10 mouse cellular contexts compared by ENCODE assay signal in genomic region chr8:127210621-127211020, GRCm38 (mm10).
"Had no signal": no experiment of that assay in that cellular context is flagged by ENCODE, and none has a peak within 500 bp of the region (broad histone marks: within the 10 kb centered on the region; RNA-seq: fewer than 3 reads in every experiment).

No protein-coding gene starts in this region.

- H3K27me3 ChIP-seq: limb, embryonic 13.5 days; midbrain, embryonic 12.5 days had no signal

- DNase-seq: kidney, adult 9 months; kidney, postnatal 10 days; left cerebral cortex, postnatal 4 days; lung, adult 18-20 months; right cerebral cortex, postnatal 25 days; thymus, postnatal 36 days had no signal

- H3K9me3 ChIP-seq: limb, embryonic 13.5 days; midbrain, embryonic 12.5 days had no signal

- H3K4me2 ChIP-seq: limb, embryonic 13.5 days; midbrain, embryonic 12.5 days had no signal

- H3K9ac ChIP-seq: limb, embryonic 13.5 days; liver, embryonic 14.5 days; midbrain, embryonic 12.5 days had no signal

- H3K36me3 ChIP-seq: limb, embryonic 13.5 days; midbrain, embryonic 12.5 days had no signal

- H3K27ac ChIP-seq: limb, embryonic 13.5 days; liver, embryonic 14.5 days; midbrain, embryonic 12.5 days had no signal

- ATAC-seq: midbrain, embryonic 16.5 days had no signal

- H3K4me3 ChIP-seq: limb, embryonic 13.5 days; midbrain, embryonic 12.5 days had no signal
